ENCODE assay signal across 11 mouse cellular contexts in genomic region chr15:6579769-6580261, GRCm38 (mm10). TPM values are rescaled to one million over a fixed set of nuclear protein-coding genes. Genes with fewer than 3 reads are reported as not detected.
DNase-seq lines count a peak whose midpoint lies in the region; ATAC-seq and TF ChIP-seq lines count a peak whose summit lies in the region.
"Had no signal": no experiment of that assay in that cellular context is flagged by ENCODE, and none has a peak within 500 bp of the region (broad histone marks: within the 10 kb centered on the region; RNA-seq: fewer than 3 reads in every experiment).

No protein-coding gene starts in this region.

- peak; percentile 55 for ATAC-seq in limb, embryonic 15.5 days (ENCODE audit: insufficient number of reproducible peaks, low FRiP score, low TSS enrichment, low read depth)
- ATAC-seq: hindbrain, embryonic 16.5 days had no signal

- peak; percentile 28 to 33 for DNase-seq in heart, adult 18-20 months
- DNase-seq in heart, postnatal 25 days (ENCODE audit: low spot score): no peak
- DNase-seq in T-cell, adult 2 months (ENCODE audit: low spot score): peak; percentile 70
- peak; percentile 8 for DNase-seq in skeletal muscle tissue, adult 2 months (ENCODE audit: low read depth, low spot score)
- no peak for DNase-seq in frontal cortex, postnatal 25 days (ENCODE audit: low spot score in 2 of 2)
- no peak for DNase-seq in cerebellum, postnatal 10 days
- no peak for DNase-seq in layer of hippocampus, adult 2 months (ENCODE audit: low spot score in 2 of 2)
- DNase-seq: adrenal gland, postnatal 36 days had no signal

- peaks cover 17% of the 10 kb centered on the region for H3K4me1 ChIP-seq in limb, embryonic 15.5 days

- 42% methylated on average over 11 of the region's 11 CpGs for WGBS in limb, embryonic 15.5 days

- H3K27me3 ChIP-seq in limb, embryonic 15.5 days: no peaks in the 10 kb centered on the region

- intact Hi-C loops in heart, postnatal 25 days (cut with DNase I): no loop called here

- H3K9ac ChIP-seq in limb, embryonic 15.5 days: no peak overlapping the region

- peak overlapping the region; percentile 30 for H3K4me2 ChIP-seq in limb, embryonic 15.5 days

- H3K4me3 ChIP-seq in limb, embryonic 15.5 days: no peak overlapping the region
- no peak overlapping the region for H3K4me3 ChIP-seq in layer of hippocampus, adult 2 months
- H3K4me3 ChIP-seq: erythroblast, embryonic 14.5 days had no signal

- no peaks in the 10 kb centered on the region for H3K36me3 ChIP-seq in limb, embryonic 15.5 days

- H3K27ac ChIP-seq in limb, embryonic 15.5 days: peak overlapping the region; percentile 75
- no peak overlapping the region for H3K27ac ChIP-seq in layer of hippocampus, adult 2 months

- no peaks in the 10 kb centered on the region for H3K9me3 ChIP-seq in limb, embryonic 15.5 days

- TF ChIP-seq CTCF in layer of hippocampus, adult 2 months (conservative IDR thresholded peaks at IDR 0.05): no peak

RNA-seq across cellular contexts. Expression of gene Fyb, which starts 57.2 kb away (rescaled TPM):
- 10 to 100 TPM; 19.8 to 34.3 TPM for total RNA-seq in heart, adult 18-20 months (2021)
- 10 to 100 TPM; 36.3 to 37.6 TPM for total RNA-seq in heart, postnatal 25 days (2021)
- 10.3 and 13.0 TPM in 2 replicates for polyA plus RNA-seq in limb, embryonic 15.5 days (2015; fragmentation: Nextera tagmentation; extraction: Ambion mirVana)
- 10 to 100 TPM in 1 of 2 experiments, 1 to 10 TPM in 1; 4.2 to 10.6 TPM for total RNA-seq in layer of hippocampus, adult 2 months (2021)

Comparison
In these comparisons a context has a peak if more than half of its experiments do, and no peak if none do; other contexts are left out.
1. DNase-seq: peak in heart, adult 18-20 months (2 of 2), T-cell, adult 2 months (single experiment) and skeletal muscle tissue, adult 2 months (single experiment); none in heart, postnatal 25 days (single experiment), frontal cortex, postnatal 25 days (0 of 2), cerebellum, postnatal 10 days (0 of 2) and layer of hippocampus, adult 2 months (0 of 2).